Mouse (Mus musculus): ENCODE data around the gene Rpl11.

The Rpl11 gene

DNA sequence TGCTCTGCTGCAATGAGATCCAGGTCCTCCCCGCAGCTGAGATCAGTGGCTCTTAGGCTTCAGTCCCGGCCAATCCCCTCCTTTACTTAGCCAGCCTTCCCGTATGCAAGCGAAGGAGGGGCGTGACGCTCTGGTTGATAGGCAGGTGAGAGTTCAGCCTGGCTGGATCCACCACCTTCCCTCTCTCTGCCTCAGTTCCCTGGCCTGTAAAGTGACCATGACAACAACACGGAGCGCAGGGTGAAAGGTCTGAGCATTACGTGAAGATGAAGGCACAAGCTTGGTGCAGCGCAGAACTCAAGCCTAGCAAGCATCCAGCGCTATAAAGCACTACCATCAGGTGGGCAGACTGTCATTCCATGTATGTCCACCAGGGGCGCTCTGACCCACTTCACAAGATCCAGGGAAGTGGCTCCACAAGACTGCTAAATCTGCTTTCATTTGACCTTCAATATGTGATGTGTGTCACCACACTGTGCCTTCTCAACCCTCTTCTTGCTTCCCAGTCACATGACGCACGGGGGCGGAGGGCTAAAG lies 18.0 kb upstream of the Rpl11 start:
- in situ Hi-C loops (cut with MboI; ENCODE audit: unreplicated experiment in 2 of 2) = loop anchor here (5.0 kb wide), 1 partner anchor 76 kb away; no protein-coding TSS in a partner anchor

DNA sequence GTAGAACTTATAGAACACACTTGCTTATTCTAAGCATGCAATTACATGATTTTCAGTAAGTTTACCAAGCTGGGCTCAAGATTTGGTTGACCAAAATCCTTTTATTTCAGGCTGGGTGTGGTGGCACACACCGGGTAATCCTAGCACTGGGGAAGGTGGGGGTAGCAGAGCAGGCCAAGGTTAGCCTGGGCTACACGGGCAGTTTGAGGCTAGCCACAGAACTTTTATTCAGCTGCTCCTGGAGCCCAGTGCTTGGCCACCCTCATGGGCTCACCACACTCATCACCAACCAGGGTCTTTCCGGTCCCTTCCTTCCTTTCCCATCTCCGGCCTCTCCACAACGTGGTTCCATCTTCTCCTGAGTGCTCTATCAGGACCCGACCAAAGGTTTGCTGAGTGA lies 17.4 kb upstream of the Rpl11 start:
- in situ Hi-C loops (cut with MboI; ENCODE audit: unreplicated experiment in 2 of 2) = loop anchor here (5.0 kb wide), 1 partner anchor 77 kb away; no protein-coding TSS in a partner anchor

DNA sequence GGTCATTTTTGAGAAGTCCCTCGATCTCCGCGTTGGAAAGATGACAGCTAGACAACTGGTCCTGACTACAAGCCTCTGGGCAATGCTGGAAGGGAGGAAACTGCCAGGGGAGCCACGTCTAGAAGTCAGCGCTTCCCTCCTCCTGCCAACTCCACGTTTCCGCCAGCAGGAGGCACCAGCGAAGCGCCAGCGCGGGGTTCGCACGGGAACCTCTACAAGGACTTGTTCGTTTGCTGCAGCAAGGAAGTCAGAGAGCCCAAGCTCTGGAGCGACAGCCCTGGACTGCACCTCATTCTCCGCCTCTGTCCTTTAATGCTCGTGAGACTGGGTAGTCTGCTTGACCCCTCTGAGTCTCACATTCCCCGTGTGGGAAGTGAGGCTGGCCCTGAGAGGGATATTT lies 16.7 kb upstream of the Rpl11 start:
- in situ Hi-C loops (cut with MboI; ENCODE audit: unreplicated experiment in 2 of 2) = loop anchor here (5.0 kb wide), 1 partner anchor 77 kb away; no protein-coding TSS in a partner anchor

DNA sequence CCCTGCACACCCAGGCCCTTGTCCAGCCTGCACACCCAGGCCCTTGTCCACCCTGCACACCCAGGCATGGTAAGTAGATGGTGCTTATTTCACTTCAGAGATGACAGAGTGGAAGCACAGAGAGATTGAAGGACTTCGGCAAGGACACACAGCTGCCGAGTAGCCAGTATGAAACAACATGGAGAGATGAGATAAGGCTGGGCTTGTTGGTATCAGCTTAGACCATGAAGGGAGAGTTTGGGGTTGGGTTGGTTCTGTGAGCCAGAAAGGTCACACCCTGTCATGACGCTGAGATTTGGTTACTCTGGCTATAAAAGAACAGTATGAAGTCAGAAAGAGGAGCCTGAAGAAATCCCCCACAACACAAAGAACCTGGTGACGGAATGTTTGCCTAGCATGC lies 16.1 kb upstream of the Rpl11 start:
- in situ Hi-C loops (cut with MboI; ENCODE audit: unreplicated experiment in 2 of 2) = no loop called here

DNA sequence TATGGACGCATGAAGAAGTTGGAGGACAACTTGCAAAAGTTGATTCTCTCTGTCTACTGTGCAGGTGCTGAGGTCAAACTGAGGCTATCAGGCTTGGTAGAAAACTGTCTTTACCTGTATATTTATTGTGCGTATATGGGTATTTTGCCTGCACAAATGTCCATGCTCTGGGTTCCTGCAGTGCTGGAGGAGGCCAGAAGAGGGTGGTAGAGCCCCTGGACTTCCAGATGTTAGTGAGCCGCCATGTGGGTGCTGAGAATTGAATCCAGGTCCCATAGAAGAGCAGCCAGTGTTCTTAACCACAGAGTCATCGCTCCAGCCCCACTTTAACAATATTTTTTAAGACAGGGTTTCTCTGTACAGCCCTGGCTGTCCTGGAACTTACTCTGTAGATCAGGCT lies 9.9 kb upstream of the Rpl11 start:
- in situ Hi-C loops (cut with MboI; ENCODE audit: unreplicated experiment in 2 of 2) = no loop called here

DNA sequence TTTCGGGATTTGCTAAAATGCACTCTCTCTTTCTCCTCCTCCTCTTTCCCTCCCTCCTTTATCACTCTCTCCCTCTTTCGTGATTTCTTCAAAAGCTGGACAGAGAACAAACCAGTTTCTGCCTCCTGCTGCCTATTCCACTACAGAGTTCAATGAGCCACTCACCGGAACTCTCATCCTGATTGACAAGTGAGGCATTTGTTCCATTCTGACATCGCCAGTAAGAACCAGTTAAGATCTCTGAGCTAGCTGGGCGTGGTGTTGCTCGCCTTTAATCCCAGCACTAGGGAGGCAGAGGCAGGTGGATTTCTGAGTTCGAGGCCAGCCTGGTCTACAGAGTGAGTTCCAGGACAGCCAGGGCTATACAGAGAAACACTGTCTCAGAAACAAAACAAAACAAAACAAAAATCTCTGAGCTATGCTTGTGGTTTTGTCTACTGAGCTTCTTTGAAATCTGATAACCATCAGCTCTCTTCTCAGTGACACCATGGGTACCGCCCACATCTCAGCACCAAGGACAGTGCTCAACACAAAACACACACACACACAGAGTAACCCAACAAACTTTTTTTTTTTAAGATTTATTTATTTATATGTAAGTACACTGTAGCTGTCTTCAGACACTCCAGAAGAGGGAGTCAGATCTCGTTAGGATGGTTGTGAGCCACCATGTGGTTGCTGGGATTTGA lies 6.7 kb upstream of the Rpl11 start:
- in situ Hi-C loops (cut with MboI; ENCODE audit: unreplicated experiment in 2 of 2) = loop anchor here in 1 of 2 experiments (5.0 kb wide), 1 partner anchor 173 kb away; no protein-coding TSS in a partner anchor

DNA sequence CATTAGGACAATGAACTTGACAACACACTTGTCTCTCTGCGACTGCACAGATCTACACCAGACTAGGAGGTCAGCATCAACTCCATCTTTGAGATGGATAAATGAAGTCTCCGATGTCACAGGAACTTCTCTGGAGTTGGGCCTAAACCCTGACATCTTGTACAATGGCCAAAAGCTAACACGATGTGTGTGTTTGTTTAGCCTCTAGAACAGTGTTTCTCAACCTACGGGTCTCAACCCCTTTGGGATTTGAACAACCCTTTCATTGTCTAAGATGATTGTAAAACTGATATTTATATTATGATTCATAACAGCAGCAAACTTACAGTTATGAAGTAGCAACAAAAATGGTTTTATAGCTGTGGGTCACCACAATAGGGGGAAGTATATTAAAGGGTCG lies 4.7 kb upstream of the Rpl11 start:
- in situ Hi-C loops (cut with MboI; ENCODE audit: unreplicated experiment in 2 of 2) = loop anchor here in 1 of 2 experiments (5.0 kb wide), 1 partner anchor 171 kb away; no protein-coding TSS in a partner anchor

DNA sequence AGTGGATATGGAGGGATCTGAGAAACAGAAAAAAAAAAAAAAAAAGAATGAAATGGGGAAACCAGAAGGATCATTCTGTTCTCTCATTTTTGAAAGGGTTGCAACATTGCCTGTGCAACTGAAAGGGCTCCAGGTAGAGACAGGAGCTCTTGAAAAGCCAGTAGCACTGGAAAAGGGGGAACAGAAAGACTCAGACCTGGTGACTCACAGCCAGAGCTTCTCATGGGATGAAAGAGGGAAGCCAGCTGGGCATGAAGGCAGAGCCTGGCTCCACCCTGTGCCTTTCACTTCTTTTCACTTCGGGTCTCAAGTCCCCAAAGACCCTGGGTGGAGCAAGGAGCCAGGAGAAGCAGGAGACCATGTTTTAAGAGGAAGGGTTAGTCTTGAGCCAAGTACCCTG lies 2.8 kb upstream of the Rpl11 start:
- in situ Hi-C loops (cut with MboI; ENCODE audit: unreplicated experiment in 2 of 2) = loop anchor here in 1 of 2 experiments (5.0 kb wide), 1 partner anchor 169 kb away; no protein-coding TSS in a partner anchor

DNA sequence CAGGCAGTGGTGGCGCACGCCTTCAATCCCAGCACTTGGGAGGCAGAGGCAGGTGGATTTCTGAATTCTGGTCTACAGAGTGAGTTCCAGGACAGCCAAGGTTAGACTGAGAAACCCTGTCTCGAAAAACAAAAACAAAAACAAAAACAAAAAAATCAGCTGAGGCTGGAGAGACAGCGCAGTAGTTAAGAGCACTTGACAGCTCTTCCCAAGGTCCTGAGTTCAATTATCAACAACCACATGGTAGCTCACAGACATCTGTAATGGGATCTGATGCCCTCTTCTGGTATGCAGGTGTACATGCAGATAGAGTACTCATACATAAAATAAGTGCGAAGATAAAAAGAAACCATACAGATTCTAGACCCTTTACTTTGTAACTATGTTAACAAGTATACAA lies 615 bp upstream of the Rpl11 start:
- in situ Hi-C loops (cut with MboI; ENCODE audit: unreplicated experiment in 2 of 2) = loop anchor here (5.0 kb wide), 4 partner anchors 37 to 252 kb away; partner anchors contain the start of genes Gale (in 1 of the 2) and Hmgcl (in 1 of the 2)

DNA sequence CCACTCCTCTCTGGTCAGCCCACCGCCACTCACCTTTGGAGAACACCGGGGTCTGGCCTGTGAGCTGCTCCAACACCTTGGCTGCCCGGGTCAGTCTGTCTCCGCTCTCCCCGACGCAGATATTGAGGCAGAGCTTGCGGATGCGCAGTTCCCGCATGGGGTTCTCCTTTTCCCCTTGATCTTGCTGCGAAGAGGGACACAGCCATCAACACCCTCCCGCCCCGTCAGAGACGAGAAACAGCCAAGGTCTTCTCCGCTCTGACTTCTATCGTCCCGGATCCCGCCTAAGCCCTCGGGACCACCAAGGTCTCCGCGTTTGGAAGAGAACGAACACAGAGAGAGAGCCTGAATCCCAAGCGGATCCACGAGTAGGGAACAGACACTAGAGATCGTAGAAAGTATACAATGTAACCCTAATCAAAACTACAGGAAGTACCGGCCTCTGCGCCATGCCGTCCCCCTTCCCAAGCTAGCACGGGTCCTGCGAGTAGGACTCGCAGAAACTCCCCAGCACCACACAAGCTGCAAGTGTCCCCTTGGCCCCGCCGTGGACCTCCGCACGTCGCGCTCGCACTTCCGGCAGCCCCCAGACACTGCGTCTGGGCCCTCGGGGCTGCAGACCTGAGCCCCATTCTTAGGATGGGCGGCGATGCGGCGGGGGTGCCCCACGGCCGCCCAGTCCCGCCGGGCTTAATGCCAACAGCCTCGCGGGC lies 538 bp downstream of the Rpl11 start:
- in situ Hi-C loops (cut with MboI; ENCODE audit: unreplicated experiment in 2 of 2) = loop anchor here (5.0 kb wide), 4 partner anchors 35 to 250 kb away; partner anchors contain the start of genes Gale (in 1 of the 2) and Hmgcl (in 1 of the 2)

DNA sequence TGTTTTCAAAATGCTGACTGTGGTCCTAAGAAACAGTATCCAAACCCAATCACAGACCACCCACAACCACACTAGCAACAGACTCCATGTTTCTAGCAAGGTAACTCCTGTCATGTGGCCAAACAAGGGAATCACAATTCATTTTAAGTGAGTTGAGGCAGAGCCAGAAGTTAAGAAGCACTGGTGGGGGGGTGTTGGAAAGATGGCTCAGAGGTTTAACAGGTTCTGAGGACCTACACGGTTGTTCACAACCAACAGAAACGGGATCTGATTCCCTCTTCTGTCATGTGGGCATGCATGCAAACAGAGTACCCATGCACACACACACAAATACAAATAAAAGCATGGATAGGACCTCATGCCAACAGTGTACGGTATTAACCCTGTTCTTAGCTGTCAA lies 1.2 kb downstream of the Rpl11 start:
- in situ Hi-C loops (cut with MboI; ENCODE audit: unreplicated experiment in 2 of 2) = loop anchor here (5.0 kb wide), 4 partner anchors 35 to 250 kb away; partner anchors contain the start of genes Gale (in 1 of the 2) and Hmgcl (in 1 of the 2)

DNA sequence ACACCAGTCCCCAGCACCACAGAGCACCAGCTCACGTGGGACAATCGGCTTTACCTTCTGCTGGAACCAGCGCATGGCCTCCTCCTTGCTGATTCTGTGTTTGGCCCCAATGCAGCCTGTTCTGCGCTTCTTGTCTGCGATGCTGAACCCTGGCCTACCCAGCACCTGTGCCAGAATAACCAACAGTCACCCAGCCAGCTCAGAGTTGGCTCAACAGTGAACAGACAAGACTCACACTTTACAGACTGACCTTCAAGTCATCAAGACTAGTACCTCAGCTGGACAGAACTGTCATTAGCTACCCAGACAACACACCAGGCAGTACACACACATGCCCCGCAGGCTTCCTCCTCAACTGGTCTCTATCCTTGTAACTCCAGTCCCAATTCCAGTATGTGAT lies 3.0 kb downstream of the Rpl11 start:
- in situ Hi-C loops (cut with MboI; ENCODE audit: unreplicated experiment in 2 of 2) = loop anchor here (5.0 kb wide), 4 partner anchors 33 to 248 kb away; partner anchors contain the start of genes Gale (in 1 of the 2) and Hmgcl (in 1 of the 2)

DNA sequence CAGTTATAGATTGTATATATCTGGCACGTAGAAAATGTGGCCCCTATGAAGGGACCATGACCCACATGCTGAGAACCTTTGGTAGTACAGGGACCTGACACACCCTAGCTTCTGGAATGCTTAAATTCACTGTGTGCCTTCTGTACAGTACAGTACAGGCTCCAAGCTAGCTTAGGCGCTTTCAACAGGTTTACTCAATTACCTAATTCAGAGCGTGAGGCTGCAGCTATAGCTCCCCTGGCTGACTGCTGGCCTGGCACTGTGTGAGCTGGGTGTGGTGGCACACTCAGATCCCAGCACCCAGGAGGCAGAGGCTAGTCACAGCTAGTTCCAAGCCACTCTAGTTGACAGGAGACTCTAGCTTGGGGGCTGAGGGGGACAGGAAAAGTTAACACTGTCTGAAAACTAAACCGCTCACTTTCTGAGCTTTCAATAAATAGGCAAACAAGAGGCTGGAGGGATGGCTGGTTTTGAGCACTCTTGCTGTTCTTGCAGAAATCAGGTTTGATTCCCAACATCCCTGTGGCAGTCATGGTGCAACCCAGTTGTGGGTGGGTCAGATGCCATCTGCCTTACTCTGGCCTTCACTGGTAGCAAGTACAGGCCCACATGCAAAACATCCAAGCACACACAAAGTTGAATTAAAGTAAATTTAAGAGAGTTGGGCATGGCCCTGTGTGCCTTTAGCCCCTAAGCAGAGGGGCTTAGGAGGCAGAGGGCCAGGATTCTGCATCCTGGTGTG lies 4.8 kb downstream of the Rpl11 start:
- in situ Hi-C loops (cut with MboI; ENCODE audit: unreplicated experiment in 2 of 2) = no loop called here

DNA sequence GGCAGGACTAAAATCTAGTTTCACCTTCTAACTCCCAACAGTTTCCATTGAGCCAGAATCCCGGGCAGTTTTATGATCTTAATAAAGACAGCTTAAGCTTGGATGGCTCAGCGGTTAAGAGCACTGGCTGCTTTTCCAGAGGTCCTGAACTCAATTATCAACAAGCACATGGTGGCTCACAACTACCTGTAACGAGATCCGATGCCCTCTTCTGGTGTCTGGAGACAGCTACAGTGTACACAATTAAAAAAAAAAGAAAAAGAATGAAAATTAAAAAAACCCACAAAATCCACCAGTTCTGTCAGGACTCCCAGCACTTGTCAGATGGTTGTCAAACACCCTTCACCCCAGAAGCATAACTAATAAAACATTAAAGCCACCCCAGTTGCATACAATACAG lies 5.6 kb downstream of the Rpl11 start:
- in situ Hi-C loops (cut with MboI; ENCODE audit: unreplicated experiment in 2 of 2) = no loop called here

DNA sequence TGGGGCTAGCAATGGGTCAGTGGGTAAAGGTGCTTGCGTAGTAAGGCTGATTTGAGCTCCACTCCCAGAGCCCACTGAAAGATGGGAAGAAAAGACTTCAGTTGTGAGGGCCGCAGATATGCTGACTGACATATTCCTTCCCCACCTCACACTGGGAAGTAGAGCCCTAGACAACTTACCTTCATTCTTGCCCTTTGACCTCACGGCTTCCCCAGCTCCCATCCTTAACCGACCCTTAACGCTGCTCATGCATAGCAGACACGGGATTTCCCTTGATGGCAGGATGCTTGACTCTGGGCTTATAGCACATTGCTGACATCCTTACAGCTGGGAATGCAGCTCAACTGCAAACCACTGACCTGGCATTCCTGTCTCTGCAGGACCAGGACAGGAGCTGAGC lies 6.3 kb downstream of the Rpl11 start:
- in situ Hi-C loops (cut with MboI; ENCODE audit: unreplicated experiment in 2 of 2) = no loop called here

DNA sequence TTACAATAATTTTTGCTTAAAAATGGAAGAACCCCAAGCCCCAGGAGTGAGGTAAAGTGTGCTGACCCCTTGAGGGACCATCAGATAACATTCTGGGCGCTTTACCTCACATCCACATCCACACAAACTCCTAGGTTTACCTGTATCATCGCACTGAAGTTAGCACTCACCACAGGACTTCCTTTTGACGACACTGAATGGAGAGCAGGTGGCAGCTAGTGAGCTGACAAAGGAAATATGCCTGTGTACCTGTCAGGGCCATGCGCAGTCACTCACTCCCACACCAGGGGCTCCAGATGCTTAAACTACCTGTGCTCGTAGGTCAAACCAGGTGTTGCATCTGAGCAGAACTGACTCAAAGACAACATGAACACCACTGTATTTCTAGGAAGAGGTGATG lies 8.1 kb downstream of the Rpl11 start:
- in situ Hi-C loops (cut with MboI; ENCODE audit: unreplicated experiment in 2 of 2) = no loop called here

DNA sequence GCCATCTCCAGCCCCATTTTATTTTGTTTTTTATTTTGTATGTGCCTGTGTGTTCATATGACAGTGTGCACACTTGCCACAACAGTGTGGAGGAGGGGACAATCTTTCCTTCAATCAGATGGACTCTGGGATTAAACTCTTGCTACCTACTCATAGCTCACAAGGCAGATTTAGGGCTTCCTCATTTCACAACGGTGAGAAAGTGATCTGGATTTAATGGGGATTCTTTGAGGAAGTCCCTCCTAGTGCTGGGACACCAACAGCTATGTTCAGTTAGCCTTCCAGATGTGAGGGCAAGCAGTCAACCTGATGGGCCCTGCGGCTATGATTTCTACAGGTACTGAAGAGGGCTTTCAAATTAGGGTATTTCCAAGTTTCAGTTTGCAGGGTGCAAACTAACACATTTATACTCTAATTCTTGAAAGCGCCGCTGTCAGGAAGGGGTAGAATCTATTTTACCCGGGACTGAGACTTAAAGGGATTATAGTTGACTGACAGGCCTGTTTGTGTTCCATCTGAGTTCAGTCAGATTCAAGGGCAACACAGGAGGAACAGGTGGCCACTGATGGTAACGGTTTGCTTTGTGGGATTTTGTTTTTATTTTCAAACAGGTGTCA lies 9.3 kb downstream of the Rpl11 start:
- in situ Hi-C loops (cut with MboI; ENCODE audit: unreplicated experiment in 2 of 2) = no loop called here

DNA sequence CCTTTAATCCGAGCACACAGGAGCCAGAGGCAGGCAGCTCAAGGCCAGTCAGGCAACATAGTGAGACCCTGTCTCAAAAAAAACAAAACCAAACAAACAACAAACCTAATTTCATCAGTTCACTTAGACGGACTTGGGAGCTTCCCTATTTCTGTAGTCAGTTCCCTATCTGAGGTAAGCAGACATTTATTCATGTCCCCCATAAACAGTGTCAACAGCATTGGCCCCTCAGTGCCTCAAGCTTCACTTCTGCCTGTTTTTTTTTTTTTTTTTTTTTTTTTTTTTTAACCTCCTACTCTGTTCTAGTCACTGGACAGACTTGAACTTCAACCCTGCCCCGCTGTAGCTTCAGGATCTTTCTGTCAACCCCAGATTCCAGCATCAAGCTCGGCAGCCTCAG lies 18.1 kb downstream of the Rpl11 start:
- in situ Hi-C loops (cut with MboI; ENCODE audit: unreplicated experiment in 2 of 2) = no loop called here

DNA sequence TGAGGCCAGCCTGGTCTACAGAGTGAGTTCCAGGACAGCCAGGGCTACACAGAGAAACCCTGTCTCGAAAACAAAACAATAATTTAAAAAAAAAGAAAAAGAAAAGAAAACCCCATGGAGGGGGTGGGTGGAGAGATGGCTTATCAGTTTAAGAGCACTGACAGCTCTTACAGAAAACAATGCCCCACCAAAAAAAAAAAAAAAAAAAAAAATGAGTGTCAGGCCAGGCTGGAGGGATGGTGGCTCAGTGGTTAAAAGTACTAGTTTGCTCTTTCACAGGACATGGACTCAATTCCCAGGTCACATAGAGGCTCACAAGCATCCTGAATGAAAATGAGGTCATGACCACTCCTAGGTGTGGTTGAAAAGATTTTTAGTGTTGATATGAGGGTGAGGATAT lies 20.0 kb downstream of the Rpl11 start:
- in situ Hi-C loops (cut with MboI; ENCODE audit: unreplicated experiment in 2 of 2) = no loop called here

Measured in v-Abl transformed pro-B cells (cell line).